Mouse (Mus musculus) left cerebral cortex, adult 2 months (tissue): Measurements from ENCODE around the gene Ppy. TPM values are rescaled to one million over a fixed set of nuclear protein-coding genes. Genes with fewer than 3 reads are reported as not detected.

Experiments
- DNase-seq, 2 experiments: peaks; one replicate each; pipeline ENCODE4 v3.0.0; 2021 to 2022; ENCODE audit warnings: low spot score in 2 of 2, mixed read lengths in 1 of 2; ENCODE audit errors: extremely low spot score in 1 of 2
- H3K27ac ChIP-seq: fragments of 200-600 bp; 2 replicates; pipeline ENCODE4 v1.8.1; 2022
- H3K4me3 ChIP-seq: fragments of 200-600 bp; 2 replicates; pipeline ENCODE4 v1.8.1; 2022
- CTCF ChIP-seq: fragments of 200-600 bp; IDR thresholded peaks from 2 replicates; pipeline ENCODE4 v1.8.1; 2022; ENCODE audit warnings: antibody characterized with exemption, mild to moderate bottlenecking, moderate library complexity
- intact Hi-C: fragments of 180-260 bp; cut with DNase I; formaldehyde crosslinking; loops from one replicate; pipeline ENCODE4 v1.15.1; 2025
- total RNA-seq, 2 experiments: library from RNA; stranded (reverse); gene quantifications; 2 replicates each; pipeline ENCODE4 v1.2.3; 2021

The Ppy gene
- total RNA-seq, 2 experiments from 2014 or later: not detected

- H3K27ac ChIP-seq: no peak overlapping the region
- intact Hi-C loops: no loop called here
- H3K4me3 ChIP-seq: no peak overlapping the region
- no peak for DNase-seq
- no peak for TF ChIP-seq CTCF
Measured at GRCm38 (mm10) chr11:102116241-102116640, 15.1 kb upstream of the Ppy start.

GRCm38 (mm10) chr11:102111576-102111975 lies 10.5 kb upstream of the Ppy start:
- no peak for TF ChIP-seq CTCF
- Histone ChIP-seq H3K4me3 (no peak overlapping the region), H3K27ac (no peak overlapping the region)
- DNase-seq: no peak
- intact Hi-C loops: no loop called here

GRCm38 (mm10) chr11:102107732-102108131 lies 6.6 kb upstream of the Ppy start, which contains the start of gene Pyy:
Gene Pyy (minus strand): TSS chr11:102107832.
- intact Hi-C loops: loop anchor here (10.0 kb wide), 1 partner anchor 193 kb away; no protein-coding TSS in a partner anchor
- H3K27ac ChIP-seq: no peak within 1 kb of the TSS
- H3K4me3 ChIP-seq: no peak within 1 kb of the TSS
- no peak for TF ChIP-seq CTCF
- no peak for DNase-seq

- no peak for DNase-seq
- intact Hi-C loops: loop anchor here (10.0 kb wide), 1 partner anchor 192 kb away; no protein-coding TSS in a partner anchor
- Histone ChIP-seq H3K4me3 (no peak overlapping the region), H3K27ac (no peak overlapping the region)
- no peak for TF ChIP-seq CTCF
Measured at GRCm38 (mm10) chr11:102106911-102107310, 5.8 kb upstream of the Ppy start.

GRCm38 (mm10) chr11:102102485-102103258 lies 1.6 kb upstream of the Ppy start:
- peak; percentile 98 for TF ChIP-seq CTCF
- H3K4me3 ChIP-seq: no peak overlapping the region
- peak; percentile 62 to 72 for DNase-seq
- intact Hi-C loops: loop anchor here (1.0 to 10.0 kb wide), 3 partner anchors 36 to 188 kb away; partner anchors contain the start of gene Asb16
- H3K27ac ChIP-seq: no peak overlapping the region

- peak; percentile 70 to 77 for DNase-seq
- peak; percentile 46 for TF ChIP-seq CTCF
- intact Hi-C loops: no loop called here
- Histone ChIP-seq H3K27ac (no peak overlapping the region), H3K4me3 (peak overlapping the region; percentile 39)
Measured at GRCm38 (mm10) chr11:102096887-102097391, 4.2 kb downstream of the Ppy start.

- H3K4me3 ChIP-seq: no peak overlapping the region
- no peak overlapping the region for H3K27ac ChIP-seq
- DNase-seq: no peak
- intact Hi-C loops: no loop called here
- TF ChIP-seq CTCF: no peak
Measured at GRCm38 (mm10) chr11:102096446-102096845, 4.7 kb downstream of the Ppy start.

GRCm38 (mm10) chr11:102095676-102096075 lies 5.4 kb downstream of the Ppy start:
- no peak for DNase-seq
- Histone ChIP-seq H3K27ac (no peak overlapping the region), H3K4me3 (no peak overlapping the region)
- no peak for TF ChIP-seq CTCF
- intact Hi-C loops: no loop called here

GRCm38 (mm10) chr11:102089088-102089808 lies 11.9 kb downstream of the Ppy start:
- peak; percentile 63 to 71 for DNase-seq
- Histone ChIP-seq H3K27ac (peak overlapping the region; percentile 99), H3K4me3 (peak overlapping the region; percentile 67)
- peak; percentile 78 for TF ChIP-seq CTCF
- intact Hi-C loops: loop anchor here (2.0 kb wide), 1 partner anchor 104 kb away; the partner anchor contains the start of gene Cfap97d1

- H3K27ac ChIP-seq: peak within 1 kb of the TSS; percentile 99
- TF ChIP-seq CTCF: no peak
- H3K4me3 ChIP-seq: peak within 1 kb of the TSS; percentile 67
- intact Hi-C loops: loop anchor here (1.0 to 2.0 kb wide), 3 partner anchors 27 to 103 kb away; partner anchors contain the start of gene Cfap97d1
- peak; percentile 74 to 76 for DNase-seq
Measured at GRCm38 (mm10) chr11:102087931-102088898, 12.9 kb downstream of the Ppy start, which contains the start of gene Mpp2. Gene Mpp2 (minus strand): TSS chr11:102088515.
